Mouse (Mus musculus): ENCODE data around the gene Map3k5. TPM values are rescaled to one million over a fixed set of nuclear protein-coding genes. Genes with fewer than 3 reads are reported as not detected.

The Map3k5 gene
- polyA plus RNA-seq, 1 experiment from 2014 or later = 2.7 TPM

GRCm38 (mm10) chr10:19947441-19947840 lies 13.2 kb downstream of the Map3k5 start:
- no peaks in the 10 kb centered on the region for H3K27me3 ChIP-seq (replicated peaks)
- H3K36me3 ChIP-seq = no peaks in the 10 kb centered on the region; the same call in 1 of the 2 replicates
- 0 out of 2 replicates have a peak, but pooled peaks cover 3% of the 10 kb centered on the region for H3K9me3 ChIP-seq
- no peak overlapping the region for H3K9ac ChIP-seq
- ATAC-seq (ENCODE audit: extremely low read depth, insufficient number of reproducible peaks, low FRiP score, low TSS enrichment) = no peak
- H3K4me2 ChIP-seq = no peak overlapping the region
- WGBS = 91% methylated on average over 10 of the region's 10 CpGs
- H3K27ac ChIP-seq (replicated peaks) = no peak overlapping the region
- H3K4me1 ChIP-seq = peaks cover 5% of the 10 kb centered on the region; the same call in 1 of the 2 replicates
- H3K4me3 ChIP-seq = no peak overlapping the region

GRCm38 (mm10) chr10:19947901-19948300 lies 13.6 kb downstream of the Map3k5 start:
- WGBS = 85% methylated on average over 5 of the region's 5 CpGs
- no peak for ATAC-seq (ENCODE audit: extremely low read depth, insufficient number of reproducible peaks, low FRiP score, low TSS enrichment)
- no peaks in the 10 kb centered on the region for H3K27me3 ChIP-seq (replicated peaks)

GRCm38 (mm10) chr10:19948381-19948780 lies 14.1 kb downstream of the Map3k5 start:
- ATAC-seq (ENCODE audit: extremely low read depth, insufficient number of reproducible peaks, low FRiP score, low TSS enrichment) = no peak
- 91% methylated on average over 11 of the region's 11 CpGs for WGBS
- Histone ChIP-seq H3K9ac (no peak overlapping the region), H3K9me3 (0 out of 2 replicates have a peak, but pooled peaks cover 3% of the 10 kb centered on the region), H3K27me3 (replicated peaks) (no peaks in the 10 kb centered on the region), H3K4me3 (no peak overlapping the region), H3K27ac (replicated peaks) (no peak overlapping the region), H3K36me3 (no peaks in the 10 kb centered on the region; the same call in 1 of the 2 replicates), H3K4me1 (peaks cover 15% of the 10 kb centered on the region), H3K4me2 (no peak overlapping the region)

More at GRCm38 (mm10) chr10:19947901-19948300, 13.6 kb downstream of the Map3k5 start:
- Histone ChIP-seq H3K9ac (no peak overlapping the region), H3K4me2 (no peak overlapping the region), H3K9me3 (0 out of 2 replicates have a peak, but pooled peaks cover 3% of the 10 kb centered on the region), H3K4me3 (no peak overlapping the region), H3K36me3 (no peaks in the 10 kb centered on the region; the same call in 1 of the 2 replicates), H3K27ac (replicated peaks) (no peak overlapping the region), H3K4me1 (peaks cover 10% of the 10 kb centered on the region)

- Histone ChIP-seq H3K4me2 (no peak overlapping the region), H3K27me3 (replicated peaks) (no peaks in the 10 kb centered on the region), H3K9ac (no peak overlapping the region), H3K36me3 (no peaks in the 10 kb centered on the region; the same call in 1 of the 2 replicates), H3K4me1 (peaks cover 20% of the 10 kb centered on the region), H3K4me3 (no peak overlapping the region), H3K9me3 (0 out of 2 replicates have a peak, but pooled peaks cover 3% of the 10 kb centered on the region), H3K27ac (replicated peaks) (no peak overlapping the region)
- ATAC-seq (ENCODE audit: extremely low read depth, insufficient number of reproducible peaks, low FRiP score, low TSS enrichment) = no peak
- 84% methylated on average over 4 of the region's 4 CpGs for WGBS
Observed at GRCm38 (mm10) chr10:19949106-19949505, 14.8 kb downstream of the Map3k5 start.

GRCm38 (mm10) chr10:19953032-19953761 lies 18.9 kb downstream of the Map3k5 start:
- no peak overlapping the region for H3K27ac ChIP-seq (replicated peaks)
- no peak overlapping the region for H3K9ac ChIP-seq
- 81% methylated on average over 11 of the region's 11 CpGs for WGBS
- ATAC-seq (ENCODE audit: extremely low read depth, insufficient number of reproducible peaks, low FRiP score, low TSS enrichment) = no peak
- no peak overlapping the region for H3K4me3 ChIP-seq
- H3K4me2 ChIP-seq = no peak overlapping the region
- H3K27me3 ChIP-seq (replicated peaks) = no peaks in the 10 kb centered on the region
- no peaks in the 10 kb centered on the region; the same call in 1 of the 2 replicates for H3K36me3 ChIP-seq
- 0 out of 2 replicates have a peak, but pooled peaks cover 3% of the 10 kb centered on the region for H3K9me3 ChIP-seq
- H3K4me1 ChIP-seq = peaks cover 57% of the 10 kb centered on the region

- no peak overlapping the region for H3K4me2 ChIP-seq
- WGBS = 53% methylated on average over 3 of the region's 3 CpGs
- H3K9me3 ChIP-seq = 0 out of 2 replicates have a peak, but pooled peaks cover 3% of the 10 kb centered on the region
- no peak overlapping the region for H3K27ac ChIP-seq (replicated peaks)
- H3K36me3 ChIP-seq = no peaks in the 10 kb centered on the region; the same call in 1 of the 2 replicates
- no peak for ATAC-seq (ENCODE audit: extremely low read depth, insufficient number of reproducible peaks, low FRiP score, low TSS enrichment)
- no peak overlapping the region for H3K9ac ChIP-seq
- peaks cover 62% of the 10 kb centered on the region for H3K4me1 ChIP-seq
- H3K27me3 ChIP-seq (replicated peaks) = no peaks in the 10 kb centered on the region
- H3K4me3 ChIP-seq = no peak overlapping the region
Observed at GRCm38 (mm10) chr10:19954572-19954971, 20.3 kb downstream of the Map3k5 start.

- H3K4me3 ChIP-seq = no peak overlapping the region
- no peak overlapping the region for H3K4me2 ChIP-seq
- ATAC-seq (ENCODE audit: extremely low read depth, insufficient number of reproducible peaks, low FRiP score, low TSS enrichment) = no peak
- H3K27ac ChIP-seq (replicated peaks) = no peak overlapping the region
- no peaks in the 10 kb centered on the region; the same call in 1 of the 2 replicates for H3K36me3 ChIP-seq
- H3K4me1 ChIP-seq = peaks cover 62% of the 10 kb centered on the region
- 0 out of 2 replicates have a peak, but pooled peaks cover 3% of the 10 kb centered on the region for H3K9me3 ChIP-seq
- 60% methylated on average over 6 of the region's 6 CpGs for whole genome bisulfite sequencing
- H3K9ac ChIP-seq = no peak overlapping the region
- no peaks in the 10 kb centered on the region for H3K27me3 ChIP-seq (replicated peaks)
Observed at GRCm38 (mm10) chr10:19955817-19956216, 21.5 kb downstream of the Map3k5 start.

- H3K4me2 ChIP-seq = peak overlapping the region; percentile 1; the same call in 1 of the 2 replicates
- whole genome bisulfite sequencing = 41% methylated on average over 6 of the region's 6 CpGs
Observed at GRCm38 (mm10) chr10:19956745-19957144, 22.5 kb downstream of the Map3k5 start.

GRCm38 (mm10) chr10:19960831-19961380 lies 26.6 kb downstream of the Map3k5 start:
- 76% methylated on average over 6 of the region's 6 CpGs for WGBS
- Histone ChIP-seq H3K4me2 (no peak overlapping the region), H3K9me3 (no peaks in the 10 kb centered on the region), H3K36me3 (no peaks in the 10 kb centered on the region), H3K27ac (replicated peaks) (no peak overlapping the region), H3K4me3 (no peak overlapping the region), H3K27me3 (replicated peaks) (no peaks in the 10 kb centered on the region), H3K9ac (no peak overlapping the region), H3K4me1 (peaks cover 46% of the 10 kb centered on the region)
- ATAC-seq (ENCODE audit: extremely low read depth, insufficient number of reproducible peaks, low FRiP score, low TSS enrichment) = no peak

More at GRCm38 (mm10) chr10:19956745-19957144, 22.5 kb downstream of the Map3k5 start:
- Histone ChIP-seq H3K4me1 (peaks cover 62% of the 10 kb centered on the region), H3K9me3 (no peaks in the 10 kb centered on the region), H3K9ac (no peak overlapping the region), H3K27me3 (replicated peaks) (no peaks in the 10 kb centered on the region), H3K4me3 (no peak overlapping the region), H3K36me3 (no peaks in the 10 kb centered on the region), H3K27ac (replicated peaks) (0 out of 2 replicates have a peak overlapping the region, but pooled peaks have one; percentile 0)
- ATAC-seq (ENCODE audit: extremely low read depth, insufficient number of reproducible peaks, low FRiP score, low TSS enrichment) = no peak

GRCm38 (mm10) chr10:19962746-19963145 lies 28.5 kb downstream of the Map3k5 start:
- H3K4me3 ChIP-seq = no peak overlapping the region
- H3K4me2 ChIP-seq = no peak overlapping the region
- ATAC-seq (ENCODE audit: extremely low read depth, insufficient number of reproducible peaks, low FRiP score, low TSS enrichment) = no peak
- WGBS = 61% methylated on average over 4 of the region's 4 CpGs
- no peak overlapping the region for H3K9ac ChIP-seq
- no peaks in the 10 kb centered on the region for H3K36me3 ChIP-seq
- H3K27me3 ChIP-seq (replicated peaks) = no peaks in the 10 kb centered on the region
- peaks cover 32% of the 10 kb centered on the region for H3K4me1 ChIP-seq
- no peaks in the 10 kb centered on the region for H3K9me3 ChIP-seq
- no peak overlapping the region for H3K27ac ChIP-seq (replicated peaks)

- 40% methylated on average over 1 of the region's 1 CpGs for WGBS
- no peak overlapping the region for H3K4me2 ChIP-seq
- ATAC-seq (ENCODE audit: extremely low read depth, insufficient number of reproducible peaks, low FRiP score, low TSS enrichment) = no peak
- H3K36me3 ChIP-seq = no peaks in the 10 kb centered on the region
- no peak overlapping the region for H3K9ac ChIP-seq
- H3K4me3 ChIP-seq = no peak overlapping the region
- H3K4me1 ChIP-seq = peaks cover 27% of the 10 kb centered on the region
- H3K27ac ChIP-seq (replicated peaks) = no peak overlapping the region
- no peaks in the 10 kb centered on the region for H3K9me3 ChIP-seq
- H3K27me3 ChIP-seq (replicated peaks) = no peaks in the 10 kb centered on the region
Observed at GRCm38 (mm10) chr10:19963206-19963605, 28.9 kb downstream of the Map3k5 start.

Data from heart, embryonic 13.5 days (tissue).